9 mouse cellular contexts compared by ENCODE assay signal in the genomic region with DNA sequence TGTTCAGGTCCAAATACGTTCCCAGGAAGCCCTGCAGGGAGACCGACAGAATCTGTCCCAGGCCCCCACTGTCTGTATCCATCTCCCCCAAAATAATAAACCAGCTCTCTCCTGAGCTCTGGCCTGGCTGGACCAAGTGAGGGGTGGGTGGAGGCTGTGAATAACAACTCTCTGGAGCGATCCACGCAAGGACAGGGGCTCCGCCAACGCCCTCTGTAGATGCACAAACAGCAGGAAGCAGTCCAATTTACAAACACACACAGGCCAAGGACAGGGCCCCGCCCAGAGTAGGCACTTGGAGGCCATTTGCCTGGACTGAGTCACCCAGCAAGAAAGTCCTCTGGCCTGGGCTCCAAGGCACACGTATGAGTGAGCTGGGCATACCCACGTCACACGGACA. TPM values are rescaled to one million over a fixed set of nuclear protein-coding genes. Genes with fewer than 3 reads are reported as not detected.
DNase-seq lines count a peak whose midpoint lies in the region; ATAC-seq and TF ChIP-seq lines count a peak whose summit lies in the region.
"Had no signal": no experiment of that assay in that cellular context is flagged by ENCODE, and none has a peak within 500 bp of the region (broad histone marks: within the 10 kb centered on the region; RNA-seq: fewer than 3 reads in every experiment).

No protein-coding gene starts in this region.

- peaks cover 72% of the 10 kb centered on the region for H3K4me1 ChIP-seq in forebrain, embryonic 10.5 days
- H3K4me1 ChIP-seq in forebrain, embryonic 11.5 days (replicated peaks; ENCODE audit: control insufficient read depth, insufficient read depth, low read length): peaks cover 3% of the 10 kb centered on the region; the same call in 1 of the 2 replicates
- peaks cover 79% of the 10 kb centered on the region for H3K4me1 ChIP-seq in limb, embryonic 12.5 days (replicated peaks)
- no peaks in the 10 kb centered on the region for H3K4me1 ChIP-seq in thymus, adult 2 months (replicated peaks; ENCODE audit: control insufficient read depth, insufficient read depth, low read length)
- H3K4me1 ChIP-seq: liver, embryonic 15.5 days had no signal

- no peak for DNase-seq in forebrain, embryonic 10.5 days (ENCODE audit: extremely low spot score, low spot score)
- DNase-seq in forebrain, embryonic 11.5 days (ENCODE audit: low spot score): no peak
- peak; percentile 88 for DNase-seq in ES-CJ7 (ENCODE audit: low read depth, low spot score)
- DNase-seq in gastrocnemius, postnatal 25 days: peak; percentile 80
- DNase-seq in spleen, adult 12 weeks (ENCODE audit: low spot score): no peak
- no peak for DNase-seq in thymus, adult 2 months

- no peak for ATAC-seq in forebrain, embryonic 11.5 days (replicated peaks; ENCODE audit: low FRiP score)
- peak; percentile 7; the same call in 1 of the 2 replicates for ATAC-seq in limb, embryonic 12.5 days (ENCODE audit: insufficient number of reproducible peaks, insufficient read depth, low FRiP score, low TSS enrichment, low read depth)
- no peak for ATAC-seq in activated CD4-positive, CD25-positive, alpha-beta regulatory T cell, adult 4 months

- H3K4me3 ChIP-seq in forebrain, embryonic 10.5 days: no peak overlapping the region
- H3K4me3 ChIP-seq in forebrain, embryonic 11.5 days (ENCODE audit: low read depth, low read length): no peak overlapping the region
- H3K4me3 ChIP-seq in limb, embryonic 12.5 days (replicated peaks): no peak overlapping the region
- H3K4me3 ChIP-seq in thymus, adult 2 months (ENCODE audit: control insufficient read depth, insufficient read depth, low read length): no peak overlapping the region
- H3K4me3 ChIP-seq: liver, embryonic 15.5 days had no signal

- H3K27ac ChIP-seq in forebrain, embryonic 10.5 days: peak overlapping the region; percentile 84
- H3K27ac ChIP-seq in forebrain, embryonic 11.5 days (ENCODE audit: low read depth, low read length): no peak overlapping the region
- peak overlapping the region; percentile 98 for H3K27ac ChIP-seq in limb, embryonic 12.5 days
- H3K27ac ChIP-seq in thymus, adult 2 months (ENCODE audit: control insufficient read depth, insufficient read depth, low read length): no peak overlapping the region

- peaks cover 48% of the 10 kb centered on the region for H3K27me3 ChIP-seq in forebrain, embryonic 10.5 days (ENCODE audit: poor library complexity, severe bottlenecking)
- peaks cover 3% of the 10 kb centered on the region; the same call in 1 of the 2 replicates for H3K27me3 ChIP-seq in forebrain, embryonic 11.5 days (ENCODE audit: control insufficient read depth, insufficient read depth, low read length)
- H3K27me3 ChIP-seq in limb, embryonic 12.5 days: peaks cover 15% of the 10 kb centered on the region
- H3K27me3 ChIP-seq in thymus, adult 2 months (ENCODE audit: control insufficient read depth, insufficient read depth, low read length): peaks cover under 1% of the 10 kb centered on the region; the same call in 1 of the 2 replicates

- WGBS in forebrain, embryonic 10.5 days: 61% methylated on average over 10 of the region's 10 CpGs
- WGBS in forebrain, embryonic 11.5 days: 59% methylated on average over 10 of the region's 10 CpGs
- 38% methylated on average over 10 of the region's 10 CpGs for WGBS in limb, embryonic 12.5 days
- WGBS in thymus, adult 2 months: 91% methylated on average over 10 of the region's 10 CpGs

- TF ChIP-seq CTCF in thymus, adult 2 months (IDR thresholded peaks at IDR 0.05; ENCODE audit: borderline replicate concordance, control insufficient read depth, extremely low read depth, insufficient read depth, low read length, poor library complexity): no peak

- no peaks in the 10 kb centered on the region for H3K36me3 ChIP-seq in forebrain, embryonic 10.5 days (replicated peaks)
- no peaks in the 10 kb centered on the region for H3K36me3 ChIP-seq in forebrain, embryonic 11.5 days (ENCODE audit: control insufficient read depth, insufficient read depth, low read length)
- H3K36me3 ChIP-seq in limb, embryonic 12.5 days: no peaks in the 10 kb centered on the region
- no peaks in the 10 kb centered on the region for H3K36me3 ChIP-seq in thymus, adult 2 months (ENCODE audit: control insufficient read depth, insufficient read depth, low read length)
- H3K36me3 ChIP-seq: liver, embryonic 15.5 days had no signal

- H3K9ac ChIP-seq in forebrain, embryonic 11.5 days (ENCODE audit: low read length): no peak overlapping the region
- H3K9ac ChIP-seq in limb, embryonic 12.5 days (replicated peaks): 0 out of 2 replicates have a peak overlapping the region, but pooled peaks have one; percentile 12
- H3K9ac ChIP-seq: liver, embryonic 15.5 days had no signal

- no peak for TF ChIP-seq POLR2A in thymus, adult 2 months (IDR thresholded peaks at IDR 0.05; ENCODE audit: control insufficient read depth, extremely low read depth, insufficient read depth, low read length, poor library complexity)

- no peak overlapping the region for H3K4me2 ChIP-seq in forebrain, embryonic 11.5 days (ENCODE audit: low read depth, low read length, severe bottlenecking)
- H3K4me2 ChIP-seq in limb, embryonic 12.5 days: peak overlapping the region; percentile 22
- H3K4me2 ChIP-seq: liver, embryonic 15.5 days had no signal

- no peaks in the 10 kb centered on the region for H3K9me3 ChIP-seq in forebrain, embryonic 10.5 days
- H3K9me3 ChIP-seq in forebrain, embryonic 11.5 days (ENCODE audit: control insufficient read depth, low read length): no peaks in the 10 kb centered on the region
- H3K9me3 ChIP-seq in limb, embryonic 12.5 days: no peaks in the 10 kb centered on the region
- H3K9me3 ChIP-seq: liver, embryonic 15.5 days had no signal

RNA-seq across cellular contexts. Expression of a gene that starts 32.0 kb away (rescaled TPM):
- 11.6 and 15.9 TPM in 2 replicates for polyA plus RNA-seq in forebrain, embryonic 10.5 days (2016; fragmentation: Nextera tagmentation; extraction: Ambion mirVana)
- 15.6 and 17.1 TPM in 2 replicates for polyA plus RNA-seq in forebrain, embryonic 11.5 days (2014; fragmentation: Nextera tagmentation; extraction: Ambion mirVana)
- total RNA-seq in gastrocnemius, postnatal 25 days (2021): 100 to 1,000 TPM; 205 to 234 TPM
- polyA plus RNA-seq in limb, embryonic 12.5 days (2016; fragmentation: Nextera tagmentation; extraction: Ambion mirVana): 36.7 and 44.9 TPM in 2 replicates
- polyA plus RNA-seq in thymus, adult 2 months (2012; rRNA removed): 117 and 122 TPM in 2 replicates
- 10 to 100 TPM; 21.7 to 23.3 TPM for polyA plus RNA-seq in activated CD4-positive, CD25-positive, alpha-beta regulatory T cell, adult 4 months (2017; shearing (Covaris generic))

RNA-seq across cellular contexts. Expression of a gene that starts 33.1 kb away (rescaled TPM):
- 0.27 and 0.35 TPM in 2 replicates for polyA plus RNA-seq in forebrain, embryonic 10.5 days (2016; fragmentation: Nextera tagmentation; extraction: Ambion mirVana)
- polyA plus RNA-seq in forebrain, embryonic 11.5 days (2014; fragmentation: Nextera tagmentation; extraction: Ambion mirVana): 0.24 and 0.27 TPM in 2 replicates
- under 1 TPM in 1 of 2 experiments, not detected in 1; 0.16 TPM for total RNA-seq in gastrocnemius, postnatal 25 days (2021)
- 0.15 and 0.18 TPM in 2 replicates for polyA plus RNA-seq in limb, embryonic 12.5 days (2016; fragmentation: Nextera tagmentation; extraction: Ambion mirVana)
- polyA plus RNA-seq in thymus, adult 2 months (2012; rRNA removed): 0.49 and 1.0 TPM in 2 replicates
- not detected for polyA plus RNA-seq in activated CD4-positive, CD25-positive, alpha-beta regulatory T cell, adult 4 months (2017; shearing (Covaris generic))
- polyA plus RNA-seq: liver, embryonic 15.5 days had no signal

Comparison
In these comparisons a context has a peak if more than half of its experiments do, and no peak if none do; other contexts are left out.
1. H3K27ac ChIP-seq: peak in forebrain, embryonic 10.5 days (single experiment) and limb, embryonic 12.5 days (single experiment); none in forebrain, embryonic 11.5 days (single experiment) and thymus, adult 2 months (single experiment).
2. DNase-seq: peak in ES-CJ7 (single experiment) and gastrocnemius, postnatal 25 days (single experiment); none in forebrain, embryonic 10.5 days (single experiment), forebrain, embryonic 11.5 days (single experiment), spleen, adult 12 weeks (single experiment) and thymus, adult 2 months (single experiment).